Mouse (Mus musculus) stomach, postnatal 0 days (tissue): ENCODE measurements at regions not wholly inside any gene's neighbourhood (a gene's known extent, or its start where the extent isn't known, plus 50 kb on each side); places are given as distances from the start of the nearest gene placed in this dataset.

Source experiments
- ATAC-seq: fragments of 200-750 bp; cut with Nextera tagmentation; 2 replicates; pipeline ENCODE4 v1.8.0; 2017; ENCODE audit not compliant: low FRiP score, low TSS enrichment
- DNase-seq: peaks from one replicate; pipeline ENCODE4 v3.0.0-alpha.2; 2016; ENCODE audit warnings: low spot score
- H3K27ac ChIP-seq: fragments of 300-500 bp; sonication (generic); replicated peaks from 2 replicates; pipeline ENCODE4 v1.5.1; 2014; ENCODE audit warnings: mild to moderate bottlenecking, control low read depth
- H3K27me3 ChIP-seq: fragments of 300-500 bp; sonication (generic); 2 replicates; pipeline ENCODE4 v1.6.1; 2014; ENCODE audit warnings: low read length; ENCODE audit not compliant: control insufficient read depth, insufficient read depth
- H3K36me3 ChIP-seq: fragments of 300-500 bp; sonication (generic); 2 replicates; pipeline ENCODE4 v1.6.1; 2014; ENCODE audit warnings: low read length, mixed read lengths; ENCODE audit not compliant: control insufficient read depth, insufficient read depth
- H3K4me1 ChIP-seq: fragments of 300-500 bp; sonication (generic); replicated peaks from 2 replicates; pipeline ENCODE4 v1.6.1; 2014; ENCODE audit warnings: antibody characterized with exemption; ENCODE audit not compliant: control insufficient read depth, insufficient read depth
- H3K4me2 ChIP-seq: fragments of 300-500 bp; sonication (generic); replicated peaks from 2 replicates; pipeline ENCODE4 v1.6.1; 2014; ENCODE audit warnings: low read depth, mild to moderate bottlenecking, control low read depth, moderate library complexity
- H3K4me3 ChIP-seq: fragments of 300-500 bp; sonication (generic); 2 replicates; pipeline ENCODE4 v1.5.1; 2014; ENCODE audit warnings: low read depth, low read length, control low read depth
- H3K9ac ChIP-seq: fragments of 300-500 bp; sonication (generic); 2 replicates; pipeline ENCODE4 v1.6.1; 2014; ENCODE audit warnings: mild to moderate bottlenecking, low read length, control low read depth, mixed read lengths
- H3K9me3 ChIP-seq: fragments of 300-500 bp; sonication (generic); 2 replicates; pipeline ENCODE4 v1.6.1; 2016; ENCODE audit warnings: low read length; ENCODE audit not compliant: control insufficient read depth
- CTCF ChIP-seq: IDR thresholded peaks from 2 replicates; pipeline ENCODE4 v1.5.1; 2016; ENCODE audit warnings: antibody characterized with exemption, low read depth, mild to moderate bottlenecking, moderate library complexity
- EP300 ChIP-seq: optimal IDR thresholded peaks from 2 replicates; pipeline ENCODE3; 2016; ENCODE audit warnings: antibody characterized with exemption
- WGBS: fragments of 180-500 bp; shearing (Covaris S2); extraction: QIAGEN DNeasy Blood & Tissue Kit; methylation state at CpG from one replicate; pipeline ENCODE4 v1.1.7; 2014; 5-methylcytosine and 5-hydroxymethylcytosine counted together

DNA sequence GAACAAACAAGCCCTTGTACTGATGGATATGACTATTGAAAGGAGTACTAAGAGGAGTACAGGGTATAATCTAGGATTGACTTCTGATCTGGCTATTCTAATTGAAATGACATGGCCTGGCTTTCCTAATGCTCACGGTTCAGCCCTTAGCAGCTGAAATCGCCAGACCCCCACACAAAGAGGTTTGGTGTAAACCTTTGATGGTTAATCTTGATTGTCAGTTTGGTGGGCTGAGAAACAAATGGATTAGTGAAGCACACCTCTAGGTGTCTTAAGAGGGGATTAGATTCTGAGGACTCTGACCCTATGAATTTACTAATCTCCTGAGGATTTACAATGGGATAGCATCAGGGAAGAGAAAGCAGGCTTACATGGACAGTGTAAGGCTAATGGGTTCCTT is 623.4 kb upstream of the Adamts9 start:
- DNase-seq (no peak), ATAC-seq (no peak)
- no peak overlapping the region for H3K9ac ChIP-seq
- 33% methylated on average over 2 of the region's 2 CpGs for WGBS
- H3K9me3 ChIP-seq: no peaks in the 10 kb centered on the region
- H3K4me1 ChIP-seq: no peaks in the 10 kb centered on the region
- no peak overlapping the region for H3K4me2 ChIP-seq
- no peak overlapping the region for H3K27ac ChIP-seq
- H3K36me3 ChIP-seq: no peaks in the 10 kb centered on the region
- H3K4me3 ChIP-seq: no peak overlapping the region
- TF ChIP-seq EP300: no peak
- TF ChIP-seq CTCF: no peak
- no peaks in the 10 kb centered on the region for H3K27me3 ChIP-seq

DNA sequence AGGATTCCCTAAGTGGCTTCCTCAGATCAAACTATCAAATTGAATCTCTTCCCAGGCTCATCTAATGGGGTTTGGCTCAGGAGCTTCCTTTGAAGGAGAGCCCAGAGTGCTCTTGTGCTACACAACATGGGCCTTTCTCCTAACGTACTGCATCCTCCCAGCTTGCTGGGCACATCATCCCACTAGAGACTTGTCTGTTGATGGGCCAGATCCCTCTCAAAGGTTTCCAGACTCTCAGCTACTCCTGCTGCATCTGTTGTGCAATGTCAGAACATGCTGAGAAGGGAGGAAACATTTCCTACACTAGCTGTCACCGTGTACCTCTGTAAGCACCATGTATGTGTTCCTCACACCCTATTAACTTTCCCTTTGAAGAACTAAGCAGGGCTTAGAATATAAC is 605.0 kb upstream of the Adamts9 start:
- no peak overlapping the region for H3K9ac ChIP-seq
- no peak overlapping the region for H3K4me3 ChIP-seq
- no peaks in the 10 kb centered on the region for H3K4me1 ChIP-seq
- ATAC-seq: no peak
- H3K27me3 ChIP-seq: no peaks in the 10 kb centered on the region
- no peak for TF ChIP-seq EP300
- TF ChIP-seq CTCF: no peak
- no peaks in the 10 kb centered on the region for H3K36me3 ChIP-seq
- no peaks in the 10 kb centered on the region for H3K9me3 ChIP-seq
- no peak overlapping the region for H3K27ac ChIP-seq
- WGBS: 66% methylated on average over 2 of the region's 2 CpGs
- DNase-seq: no peak
- no peak overlapping the region for H3K4me2 ChIP-seq

DNA sequence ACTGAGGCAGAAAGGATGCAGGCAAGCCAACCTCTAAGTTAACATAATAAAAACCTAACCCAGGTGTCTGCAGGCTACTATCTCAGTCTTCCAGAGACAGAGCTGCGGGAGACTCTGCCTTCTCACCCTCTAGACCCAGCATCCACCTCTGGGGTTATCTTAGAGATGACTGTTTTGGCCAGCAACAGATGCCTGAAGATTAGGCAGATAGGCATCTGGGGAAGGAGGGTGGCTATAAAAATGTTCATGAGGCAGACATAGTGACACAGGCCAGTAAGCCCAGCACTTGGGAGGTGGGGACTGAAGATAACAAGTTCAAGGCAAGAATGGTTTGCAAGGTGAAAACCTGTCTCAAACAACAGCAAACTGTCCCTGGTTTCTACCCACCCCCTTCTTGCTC is 601.0 kb upstream of the Adamts9 start:
- no peaks in the 10 kb centered on the region for H3K4me1 ChIP-seq
- no peak overlapping the region for H3K4me2 ChIP-seq
- TF ChIP-seq EP300 (no peak), CTCF (no peak)

DNA sequence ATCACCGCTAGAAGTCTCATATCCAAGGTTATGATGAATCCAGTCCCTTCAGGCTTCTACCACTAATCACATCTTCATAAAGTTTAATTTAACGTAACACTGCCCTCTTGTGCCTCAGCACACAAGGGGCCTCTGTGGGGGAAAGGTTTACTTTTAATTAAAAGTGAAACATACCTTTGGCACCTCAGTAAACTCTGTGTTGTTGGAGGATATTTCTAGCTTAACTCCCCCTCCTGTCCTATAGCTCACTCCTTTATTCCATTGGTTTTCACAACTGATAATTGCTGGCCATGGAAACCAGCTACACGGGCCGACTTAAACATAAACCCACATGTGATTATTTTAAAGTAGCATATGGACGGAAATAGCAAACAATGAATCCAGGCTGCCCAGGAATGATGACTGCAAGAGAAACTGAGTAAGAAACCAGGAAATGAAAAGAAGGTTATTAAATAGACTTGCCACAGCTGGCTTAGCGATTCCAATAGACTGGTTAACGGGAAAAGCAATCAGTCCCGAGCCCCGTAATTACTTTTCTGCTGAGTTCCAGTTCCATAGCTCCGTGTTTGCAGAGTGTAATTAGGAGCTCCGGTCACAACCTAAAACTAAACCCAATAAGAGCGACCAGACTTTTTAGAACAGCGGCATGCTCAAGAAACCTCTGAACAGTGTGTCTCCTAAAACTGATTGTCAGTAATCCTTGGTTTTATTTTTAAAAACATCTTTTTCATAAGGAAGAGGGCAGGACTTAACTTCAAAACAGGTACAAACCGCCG is 600.2 kb upstream of the Adamts9 start:
- no peak for ATAC-seq
- H3K27me3 ChIP-seq: no peaks in the 10 kb centered on the region
- H3K9me3 ChIP-seq: no peaks in the 10 kb centered on the region
- H3K4me3 ChIP-seq: peak overlapping the region; percentile 18; the same call in 1 of the 2 replicates
- no peak for DNase-seq
- H3K4me2 ChIP-seq: peak overlapping the region; percentile 31
- 28% methylated on average over 15 of the region's 15 CpGs for WGBS
- TF ChIP-seq CTCF: peak; percentile 78
- no peak for TF ChIP-seq EP300
- no peak overlapping the region for H3K9ac ChIP-seq
- H3K27ac ChIP-seq: no peak overlapping the region
- H3K4me1 ChIP-seq: no peaks in the 10 kb centered on the region
- no peaks in the 10 kb centered on the region for H3K36me3 ChIP-seq

More for the DNA sequence above, 601.0 kb upstream of the Adamts9 start:
- Histone ChIP-seq H3K9ac (no peak overlapping the region), H3K27me3 (no peaks in the 10 kb centered on the region), H3K36me3 (no peaks in the 10 kb centered on the region), H3K9me3 (no peaks in the 10 kb centered on the region), H3K27ac (no peak overlapping the region), H3K4me3 (no peak overlapping the region)
- 61% methylated on average over 1 of the region's 1 CpGs for whole genome bisulfite sequencing
- ATAC-seq (no peak), DNase-seq (no peak)

DNA sequence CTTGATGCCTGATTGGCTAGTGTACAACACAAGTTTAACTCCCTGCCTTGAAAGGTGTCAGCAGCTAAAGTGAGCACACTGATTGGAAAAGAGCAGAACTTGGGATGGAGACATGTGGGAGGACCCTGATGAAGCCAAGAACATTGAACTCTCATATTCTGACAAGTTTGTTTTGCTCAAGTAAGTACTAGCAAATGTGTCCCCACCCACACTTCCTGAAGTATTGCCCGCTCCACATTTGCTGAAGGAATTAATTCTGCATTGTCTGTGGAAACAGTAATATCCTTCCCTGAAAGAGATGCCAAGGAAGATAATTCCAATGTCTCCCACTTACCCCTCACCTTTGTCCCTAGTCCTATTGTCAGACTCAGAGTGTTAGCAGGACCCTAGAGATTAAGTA is 596.3 kb upstream of the Adamts9 start:
- H3K9me3 ChIP-seq: no peaks in the 10 kb centered on the region
- WGBS: 61% methylated on average over 1 of the region's 1 CpGs

DNA sequence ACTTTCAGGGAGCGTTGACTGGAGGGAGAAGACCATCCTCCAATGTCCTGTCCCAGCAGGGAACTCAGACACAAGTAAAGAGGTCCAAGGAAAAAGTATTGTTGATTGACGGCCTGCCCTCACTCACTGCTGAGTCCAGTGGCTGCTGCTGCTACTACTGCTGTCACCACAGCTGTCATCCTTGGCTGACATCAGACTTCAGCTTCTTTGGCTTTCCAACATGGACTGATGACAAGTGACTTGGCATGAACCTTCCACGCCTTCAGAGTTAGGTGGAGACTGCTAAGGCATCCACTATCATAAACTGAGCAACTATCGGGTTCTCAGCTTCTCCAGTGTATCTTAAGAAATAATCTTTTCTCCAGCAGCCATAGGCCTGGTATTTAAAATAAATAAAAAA is 595.9 kb upstream of the Adamts9 start:
- H3K4me2 ChIP-seq: no peak overlapping the region
- WGBS: 83% methylated on average over 4 of the region's 4 CpGs
- no peak overlapping the region for H3K9ac ChIP-seq
- no peak for DNase-seq
- no peaks in the 10 kb centered on the region for H3K36me3 ChIP-seq
- TF ChIP-seq EP300 (no peak), CTCF (no peak)
- H3K4me1 ChIP-seq: no peaks in the 10 kb centered on the region
- no peak overlapping the region for H3K27ac ChIP-seq
- no peaks in the 10 kb centered on the region for H3K9me3 ChIP-seq
- H3K27me3 ChIP-seq: no peaks in the 10 kb centered on the region
- no peak overlapping the region for H3K4me3 ChIP-seq
- ATAC-seq: no peak

More for the DNA sequence above, 596.3 kb upstream of the Adamts9 start:
- H3K4me1 ChIP-seq: no peaks in the 10 kb centered on the region
- H3K36me3 ChIP-seq: no peaks in the 10 kb centered on the region
- DNase-seq (no peak), ATAC-seq (no peak)
- TF ChIP-seq EP300 (no peak), CTCF (no peak)
- H3K9ac ChIP-seq: no peak overlapping the region
- H3K27me3 ChIP-seq: no peaks in the 10 kb centered on the region
- no peak overlapping the region for H3K4me3 ChIP-seq
- no peak overlapping the region for H3K27ac ChIP-seq
- H3K4me2 ChIP-seq: no peak overlapping the region
